In the genomic region with DNA sequence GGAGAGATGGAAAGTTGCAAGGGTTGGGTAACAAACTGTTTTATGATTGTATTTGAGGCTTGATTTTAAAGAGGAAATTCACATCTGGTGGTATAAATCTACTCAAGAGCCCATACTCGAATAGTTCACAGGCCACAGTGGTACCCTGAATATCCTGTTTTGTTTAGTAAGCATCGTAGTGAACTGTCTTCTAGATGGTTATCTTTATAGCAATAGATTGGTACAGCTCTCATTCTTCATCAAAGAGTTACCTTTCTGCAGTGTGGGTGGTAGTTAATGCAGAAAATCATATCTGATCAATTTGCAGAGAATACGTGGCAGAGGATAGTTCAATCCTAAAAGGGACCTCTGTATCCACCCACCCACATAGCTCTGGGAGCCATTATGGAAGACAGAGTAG, we compare ENCODE assay signal across 18 mouse cellular contexts.
DNase-seq lines count a peak whose midpoint lies in the region; ATAC-seq lines count a peak whose summit lies in the region.
"Had no signal": no experiment of that assay in that cellular context is flagged by ENCODE, and none has a peak within 500 bp of the region (broad histone marks: within the 10 kb centered on the region; RNA-seq: fewer than 3 reads in every experiment).

No protein-coding gene starts in this region.

- intact Hi-C loops in left cerebral cortex, postnatal 10 days (cut with DNase I) = no loop called here

- DNase-seq in CD4-positive, CD25-positive, alpha-beta regulatory T cell, adult 2 months (ENCODE audit: low read depth, low spot score) = peak; percentile 50
- no peak for DNase-seq in left cerebral cortex, postnatal 10 days (ENCODE audit: extremely low spot score in 1 of 2, low spot score in 2 of 2)
- no peak for DNase-seq in gastrocnemius, postnatal 25 days
- no peak for DNase-seq in urinary bladder, adult 2 months (ENCODE audit: low spot score)
- DNase-seq: adrenal gland, adult 2 months; adrenal gland, postnatal 10 days; adrenal gland, postnatal 25 days; cerebellum, adult 11 months; cerebellum, adult 18-20 months; cerebellum, adult 8-10 months; cerebellum, adult 9-11 months; cerebellum, postnatal 14 days; cerebellum, postnatal 36 days; embryo, embryonic 11 days had no signal

- ATAC-seq in activated CD4-positive, CD25-positive, alpha-beta regulatory T cell, adult 4 months = peak; percentile 63
- peak; percentile 65 for ATAC-seq in inflammation-experienced regulatory T-cells, adult 6 months
- ATAC-seq: forebrain, embryonic 16.5 days; Patski had no signal
